Mouse (Mus musculus): ENCODE measurements around the gene Furin.
"Not testable (repeated sequence)": the region's sequence is repeated elsewhere in the genome, so short reads cannot be mapped to it uniquely, and the experiment has no call there.

Furin gene

GRCm38 (mm10) chr7:80401860-80402641 lies 3.2 kb downstream of the Furin start:
- DNase-seq (ENCODE audit: extremely low read depth, low read depth, low spot score): no peak

DNA sequence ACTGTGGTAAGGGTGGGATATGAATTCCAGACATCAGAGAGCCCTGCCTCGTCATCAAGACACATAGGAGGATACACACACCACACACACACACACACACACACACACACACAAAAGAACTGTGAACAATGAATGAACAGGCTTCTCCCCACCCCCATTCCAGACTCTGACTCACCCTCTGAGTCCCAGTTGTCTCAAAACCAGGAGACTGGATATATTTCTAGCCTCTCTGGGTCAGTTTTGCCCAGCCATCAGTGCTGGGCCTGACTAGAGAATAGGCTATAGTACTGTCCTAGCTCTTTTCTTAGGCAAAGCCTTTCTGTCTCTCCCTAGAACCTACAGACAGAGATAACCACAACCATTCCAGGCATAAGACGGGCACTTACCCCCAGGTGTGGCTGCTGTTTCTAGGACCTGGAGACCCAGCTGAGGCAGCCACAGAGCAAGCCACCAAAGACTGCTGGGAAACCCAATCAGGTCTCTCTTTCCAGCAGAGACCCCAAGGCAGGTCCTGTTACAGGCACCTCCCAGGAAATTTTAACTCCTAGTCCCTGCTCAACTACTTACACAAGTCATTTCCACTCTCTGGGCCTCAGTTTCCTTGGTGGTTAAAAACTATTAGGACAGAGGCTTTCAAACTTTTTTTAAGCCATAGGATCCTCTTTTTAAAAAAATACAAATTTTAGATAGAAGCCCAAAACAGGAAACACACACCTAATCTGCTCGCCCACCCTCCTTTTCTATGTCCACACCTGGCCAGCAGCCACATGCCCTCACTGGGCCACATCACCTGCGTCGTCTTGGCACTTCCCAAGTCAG lies 4.0 kb downstream of the Furin start:
- DNase-seq (ENCODE audit: extremely low read depth, low read depth, low spot score): no peak

GRCm38 (mm10) chr7:80400571-80400970 lies 4.7 kb downstream of the Furin start:
- DNase-seq (ENCODE audit: extremely low read depth, low read depth, low spot score): no peak

DNA sequence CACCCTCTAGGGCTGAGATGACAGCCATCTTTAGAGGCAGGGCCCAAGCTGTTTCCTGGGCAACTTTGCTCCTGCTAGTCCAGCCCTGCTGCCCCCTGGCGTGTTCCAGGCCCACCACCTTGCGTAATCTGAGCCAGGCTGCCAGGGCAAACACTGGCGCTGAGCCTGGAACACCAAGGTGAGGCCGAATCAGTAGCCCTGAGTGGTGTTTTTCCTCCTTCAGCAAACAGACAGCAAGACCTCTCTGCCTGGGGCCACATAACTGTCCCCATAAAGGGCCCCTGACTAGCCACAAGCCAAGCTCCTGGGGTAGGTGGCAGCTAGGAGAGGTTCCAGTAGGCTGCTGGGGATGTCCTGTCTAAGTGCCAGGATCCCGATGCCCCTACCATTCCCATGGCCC lies 5.1 kb downstream of the Furin start:
- no peak for DNase-seq (ENCODE audit: extremely low read depth, low read depth, low spot score)

GRCm38 (mm10) chr7:80398654-80399444 lies 6.4 kb downstream of the Furin start:
- no peak for DNase-seq (ENCODE audit: extremely low read depth, low read depth, low spot score)

- DNase-seq (ENCODE audit: extremely low read depth, low read depth, low spot score): no peak
Measured at GRCm38 (mm10) chr7:80397986-80398385, 7.2 kb downstream of the Furin start.

DNA sequence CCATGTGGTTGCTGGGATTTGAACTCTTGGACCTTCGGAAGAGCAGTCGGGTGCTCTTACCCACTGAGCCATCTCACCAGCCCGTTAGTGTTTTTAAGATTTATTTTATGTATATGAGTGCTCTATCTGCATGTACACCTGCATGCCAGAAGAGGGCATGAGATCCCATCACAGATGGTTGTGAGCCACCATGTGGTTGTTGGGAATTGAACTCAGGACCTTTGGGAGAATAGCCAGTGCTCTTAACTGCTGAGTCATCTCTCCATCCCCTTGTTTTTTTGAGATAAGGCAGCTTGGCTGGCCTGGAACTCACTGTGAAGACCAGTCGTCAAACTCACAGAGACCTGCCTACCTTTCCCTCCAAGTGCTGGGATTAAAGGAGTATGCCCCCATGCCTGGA lies 8.8 kb downstream of the Furin start:
- not testable (repeated sequence) for DNase-seq (ENCODE audit: extremely low read depth, low read depth, low spot score)

DNA sequence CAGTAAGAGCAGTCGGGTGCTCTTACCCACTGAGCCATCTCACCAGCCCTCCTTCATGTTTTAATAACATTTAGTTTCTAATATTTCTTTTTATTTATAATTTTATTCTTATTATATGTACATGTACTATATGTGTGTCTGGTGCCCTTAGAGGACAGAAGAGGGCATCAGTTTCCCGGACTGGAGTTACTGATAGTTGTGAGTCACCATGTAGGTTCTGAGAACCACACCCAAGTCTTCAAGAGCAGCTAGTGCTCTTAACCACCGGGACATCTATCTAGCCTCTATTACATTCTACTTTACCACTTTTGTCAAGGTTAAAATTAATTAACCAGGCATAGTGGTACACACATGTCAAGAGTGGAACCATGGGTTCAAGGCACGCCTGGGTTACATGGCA lies 10.6 kb downstream of the Furin start:
- DNase-seq (ENCODE audit: extremely low read depth, low read depth, low spot score): no peak

DNA sequence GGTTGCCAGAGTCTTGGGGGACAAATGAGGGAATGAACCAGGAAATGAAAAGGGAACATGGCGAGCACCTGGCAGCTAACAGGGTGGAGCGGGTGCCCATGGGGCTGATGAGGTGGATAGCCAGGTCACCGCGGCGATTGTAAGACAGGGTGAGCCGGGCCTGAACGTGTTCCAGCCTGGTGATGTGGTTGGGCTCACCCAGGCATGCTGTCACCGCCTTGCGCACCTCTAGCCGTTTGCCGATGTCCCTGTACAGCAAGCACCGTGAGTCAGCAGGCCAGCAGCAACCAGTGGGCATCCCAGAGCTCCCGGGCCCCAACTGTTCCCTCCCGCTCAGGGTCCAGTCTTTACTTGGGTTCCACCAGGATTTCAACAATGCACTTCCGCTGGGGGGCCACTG lies 13.1 kb downstream of the Furin start:
- no peak for DNase-seq (ENCODE audit: extremely low read depth, low read depth, low spot score)

DNA sequence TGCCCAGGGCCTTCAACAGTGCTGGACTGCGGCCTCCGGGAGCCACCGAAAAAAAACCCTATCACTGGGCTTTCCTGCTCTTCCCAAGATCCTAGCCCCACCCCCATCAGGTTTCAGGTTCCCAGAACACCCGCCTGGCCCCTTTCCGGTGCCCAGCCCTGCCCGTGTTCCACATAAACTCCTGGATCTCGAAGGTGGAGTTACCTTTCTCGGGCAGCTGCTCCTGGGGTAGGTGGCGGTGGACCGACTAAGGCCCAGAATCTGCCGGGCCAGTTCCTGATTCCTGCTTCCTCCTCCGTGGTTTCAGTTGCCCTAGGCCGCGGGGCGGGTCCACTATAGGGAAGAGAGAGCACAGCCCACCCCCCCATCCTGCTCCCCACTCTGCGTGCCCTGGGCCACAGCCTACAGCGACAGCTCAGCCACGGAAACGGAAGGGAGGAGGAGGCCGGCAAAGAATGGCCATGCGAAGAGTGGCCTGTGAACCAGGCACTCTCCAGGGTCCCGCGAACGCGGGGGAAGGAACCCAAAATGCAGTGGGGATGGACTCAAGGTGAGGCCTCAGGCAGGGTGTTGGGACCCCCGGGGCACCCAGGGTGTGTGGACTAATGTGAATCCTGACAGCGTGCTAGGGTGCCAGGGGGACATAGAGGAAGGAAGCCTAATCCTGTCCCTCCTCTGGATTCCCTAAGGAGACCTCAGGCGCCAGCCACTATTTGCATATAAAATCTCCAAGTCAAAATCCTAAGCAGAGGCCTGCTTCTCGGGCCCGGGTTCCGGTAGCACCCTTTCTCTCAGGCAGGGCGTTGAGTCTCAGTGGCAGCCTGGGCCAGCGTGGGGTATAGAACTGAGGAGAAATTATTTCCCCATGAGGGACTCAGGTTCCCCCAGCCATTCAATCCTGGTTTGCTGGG lies 17.3 kb downstream of the Furin start, which contains the start of gene Fes:
Gene Fes (minus strand): TSS at position 314 of the 911 bp plus-strand sequence.
- DNase-seq (ENCODE audit: extremely low read depth, low read depth, low spot score): no peak

DNA sequence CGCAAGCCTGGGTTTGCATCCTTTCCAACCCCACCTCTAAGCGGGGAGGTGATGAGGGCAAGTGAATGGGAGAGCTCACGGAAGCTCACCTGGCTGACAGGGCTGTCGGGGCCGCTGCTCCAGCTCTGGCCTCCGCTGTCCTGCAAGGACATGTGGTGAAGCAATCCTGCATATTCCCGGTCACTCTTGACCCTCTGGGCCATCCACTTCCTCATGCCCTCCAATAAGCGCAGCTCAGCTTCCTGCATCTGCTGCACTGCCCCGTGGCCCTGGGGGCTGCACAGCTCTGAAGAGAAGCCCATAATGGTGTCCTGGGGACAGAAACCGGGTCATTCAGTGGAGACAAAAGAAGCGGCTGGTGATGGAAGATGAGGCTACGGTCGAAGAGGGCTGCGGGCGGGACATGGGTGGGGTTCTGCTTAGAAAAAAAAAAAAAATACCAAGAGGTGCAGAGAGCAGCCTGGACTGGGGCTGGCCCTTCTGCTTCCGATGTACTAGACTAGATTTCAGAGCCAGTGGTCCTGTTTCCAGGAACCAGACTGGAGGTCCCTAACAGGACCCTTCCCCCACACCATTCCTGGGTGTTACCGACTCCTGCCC lies 18.1 kb downstream of the Furin start:
- DNase-seq (ENCODE audit: extremely low read depth, low read depth, low spot score): no peak

- DNase-seq (ENCODE audit: extremely low read depth, low read depth, low spot score): no peak
Measured at GRCm38 (mm10) chr7:80386235-80386930, 18.9 kb downstream of the Furin start.

GRCm38 (mm10) chr7:80382919-80383318 lies 22.3 kb downstream of the Furin start:
- DNase-seq (ENCODE audit: extremely low read depth, low read depth, low spot score): no peak

DNA sequence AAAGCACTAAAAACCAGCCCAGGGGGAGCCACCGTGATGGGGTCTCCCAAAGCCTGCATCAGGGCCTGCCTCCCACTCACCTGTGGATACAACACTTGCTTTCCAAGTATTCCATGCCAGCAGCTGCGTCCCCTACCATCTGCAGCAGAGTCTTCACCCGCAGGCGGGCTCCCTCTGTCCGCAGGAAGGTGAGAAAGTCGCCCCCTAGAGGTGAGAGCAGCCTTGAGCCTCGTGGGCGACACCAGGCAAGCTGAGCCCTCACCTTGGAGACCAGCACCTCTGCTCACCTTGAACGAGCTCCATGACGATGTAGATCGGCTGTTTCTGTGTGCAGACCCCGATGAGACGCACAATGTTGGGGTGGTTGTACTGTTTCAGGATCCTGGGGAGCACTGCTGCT lies 25.7 kb downstream of the Furin start:
- no peak for DNase-seq (ENCODE audit: extremely low read depth, low read depth, low spot score)

DNA sequence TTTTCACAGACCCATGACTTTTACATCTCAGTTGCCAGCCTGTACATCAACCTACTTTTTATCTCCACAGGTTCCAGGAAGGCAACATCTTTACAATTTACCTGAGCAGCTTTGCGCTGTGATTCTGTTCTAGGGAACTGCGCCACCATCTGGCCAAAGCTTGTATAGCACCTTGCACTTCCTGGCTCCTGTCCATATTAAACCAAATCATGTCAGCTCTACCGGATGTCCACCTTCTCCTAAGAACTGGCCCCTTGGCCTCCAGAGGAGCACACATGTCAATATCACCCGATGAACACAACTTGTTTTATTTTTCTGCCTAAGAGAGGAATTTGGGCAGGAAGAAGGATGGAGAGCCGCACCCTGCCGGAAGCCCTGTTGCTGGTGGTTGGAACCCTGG lies 27.8 kb downstream of the Furin start:
- DNase-seq (ENCODE audit: extremely low read depth, low read depth, low spot score): no peak

DNA sequence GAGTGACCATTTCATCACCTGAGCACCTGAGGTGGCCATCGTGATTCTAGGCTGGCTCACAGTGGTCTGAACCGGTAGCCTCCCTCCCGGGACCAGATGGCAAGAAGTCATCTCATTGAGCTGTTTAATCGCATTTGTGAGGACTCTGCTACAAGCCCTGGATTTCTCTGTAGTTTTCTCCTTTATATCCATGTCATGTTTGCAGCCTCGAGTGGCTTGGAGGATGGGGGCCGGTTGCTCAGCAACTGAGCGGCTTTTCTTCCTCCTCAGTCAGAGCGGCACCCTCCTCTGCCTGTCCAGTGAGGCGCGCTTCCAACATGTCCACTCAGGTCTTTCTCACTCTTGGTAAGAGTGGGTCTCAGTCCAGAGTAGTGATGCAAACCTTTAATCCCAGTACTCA lies 29.0 kb downstream of the Furin start:
- DNase-seq (ENCODE audit: extremely low read depth, low read depth, low spot score): no peak

DNA sequence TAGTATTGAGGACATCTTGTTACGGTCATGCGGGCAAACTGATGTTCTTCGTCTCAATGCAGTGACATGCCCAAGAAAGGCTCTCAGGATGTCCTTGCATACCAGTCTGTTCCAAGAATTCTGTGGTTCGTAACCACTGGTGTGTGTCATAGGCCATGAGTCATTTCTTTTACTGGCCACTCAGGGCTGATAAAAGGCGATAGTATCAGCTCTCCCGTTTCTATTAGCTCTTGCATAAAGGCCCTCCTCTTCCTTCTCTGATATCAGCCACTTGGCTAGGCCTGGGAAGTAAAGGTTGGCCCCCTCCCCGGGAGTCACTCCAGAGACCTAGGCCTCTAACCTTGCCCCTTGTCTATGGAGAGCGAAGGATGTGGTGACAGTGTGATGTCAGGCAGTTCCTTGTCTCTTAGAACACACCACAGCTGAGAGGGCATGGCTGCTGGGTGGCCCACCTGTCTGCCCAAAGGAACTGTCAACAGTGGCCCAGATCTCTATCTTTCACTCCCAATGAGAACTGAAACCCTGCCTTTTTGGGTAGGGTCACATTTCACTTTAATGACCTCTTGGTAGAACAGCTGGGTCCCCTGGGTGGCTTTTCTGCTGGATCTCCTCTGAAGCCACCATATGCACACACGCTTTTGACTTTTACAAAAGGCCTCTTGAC lies 29.7 kb downstream of the Furin start:
- DNase-seq (ENCODE audit: extremely low read depth, low read depth, low spot score): no peak

DNA sequence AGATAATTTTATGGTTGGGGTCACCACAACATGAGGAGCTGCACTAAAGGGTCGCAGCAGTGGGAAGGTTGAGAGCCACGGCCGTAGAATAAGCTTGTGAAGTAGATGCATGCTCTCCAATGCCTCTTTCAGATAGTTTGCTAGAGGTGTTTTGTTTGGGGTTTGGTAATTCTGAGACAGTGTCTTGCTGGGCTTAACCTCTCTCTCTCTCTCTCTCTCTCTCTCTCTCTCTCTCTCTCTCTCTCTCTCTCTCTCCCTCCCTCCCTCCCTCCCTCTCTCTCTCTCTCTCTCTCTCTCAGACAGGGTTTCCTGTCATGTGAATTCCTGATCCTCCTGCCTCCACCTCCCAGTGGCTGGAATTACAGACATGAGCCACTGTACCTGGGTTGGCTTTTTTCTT lies 30.5 kb downstream of the Furin start:
- no peak for DNase-seq (ENCODE audit: extremely low read depth, low read depth, low spot score)

DNA sequence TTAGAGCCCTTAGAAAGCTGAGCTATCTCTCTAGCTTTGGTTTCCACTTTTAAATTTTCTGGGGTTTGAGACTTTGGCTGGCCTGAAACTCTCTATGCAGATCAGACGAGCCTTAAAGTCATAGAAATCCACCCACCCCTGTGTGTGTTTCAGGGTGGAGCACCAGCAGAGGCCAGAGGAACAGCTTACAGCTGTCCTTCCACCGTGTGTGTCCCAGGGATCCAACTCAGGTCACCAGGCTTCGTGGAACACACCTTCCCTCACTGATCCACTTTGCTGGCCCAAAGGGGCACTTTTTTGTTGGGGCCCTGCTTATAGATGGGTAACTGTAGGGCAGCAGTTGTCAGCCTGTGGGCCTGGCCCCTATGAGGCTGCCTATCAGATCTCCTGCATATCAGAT lies 31.0 kb downstream of the Furin start:
- no peak for DNase-seq (ENCODE audit: extremely low read depth, low read depth, low spot score)
